20 mouse cellular contexts compared by ENCODE assay signal in genomic region chr1:166158664-166159063, GRCm38 (mm10). TPM values are rescaled to one million over a fixed set of nuclear protein-coding genes. Genes with fewer than 3 reads are reported as not detected.
DNase-seq lines count a peak whose midpoint lies in the region; ATAC-seq and TF ChIP-seq lines count a peak whose summit lies in the region.
"Had no signal": no experiment of that assay in that cellular context is flagged by ENCODE, and none has a peak within 500 bp of the region (broad histone marks: within the 10 kb centered on the region; RNA-seq: fewer than 3 reads in every experiment).

No protein-coding gene starts in this region.

- H3K9ac ChIP-seq in kidney, postnatal 0 days (ENCODE audit: low read depth, low read length), result no peak overlapping the region
- no peak overlapping the region for H3K9ac ChIP-seq in midbrain, embryonic 11.5 days (ENCODE audit: low read length)
- no peak overlapping the region for H3K9ac ChIP-seq in stomach, postnatal 0 days (ENCODE audit: low read length)
- H3K9ac ChIP-seq: hindbrain, embryonic 15.5 days; kidney, embryonic 15.5 days; liver, embryonic 12.5 days; lung, embryonic 15.5 days; neural tube, embryonic 15.5 days had no signal

- no peaks in the 10 kb centered on the region for H3K9me3 ChIP-seq in kidney, postnatal 0 days (replicated peaks; ENCODE audit: low read length)
- H3K9me3 ChIP-seq in midbrain, embryonic 11.5 days (ENCODE audit: control insufficient read depth, low read length), result no peaks in the 10 kb centered on the region
- no peaks in the 10 kb centered on the region for H3K9me3 ChIP-seq in midbrain, embryonic 10.5 days (replicated peaks)
- H3K9me3 ChIP-seq in stomach, postnatal 0 days (ENCODE audit: control insufficient read depth, low read length), result no peaks in the 10 kb centered on the region
- H3K9me3 ChIP-seq: heart, embryonic 10.5 days; hindbrain, embryonic 15.5 days; kidney, embryonic 15.5 days; liver, embryonic 12.5 days; lung, embryonic 15.5 days; neural tube, embryonic 15.5 days had no signal

- no peaks in the 10 kb centered on the region for H3K4me1 ChIP-seq in kidney, postnatal 0 days (replicated peaks; ENCODE audit: insufficient read depth, low read length)
- H3K4me1 ChIP-seq in midbrain, embryonic 11.5 days (ENCODE audit: control insufficient read depth, insufficient read depth, low read length), result no peaks in the 10 kb centered on the region
- peaks cover 39% of the 10 kb centered on the region for H3K4me1 ChIP-seq in midbrain, embryonic 10.5 days
- peaks cover 4% of the 10 kb centered on the region; the same call in 1 of the 2 replicates for H3K4me1 ChIP-seq in stomach, postnatal 0 days (replicated peaks; ENCODE audit: control insufficient read depth, insufficient read depth)

- TF ChIP-seq EP300 in stomach, postnatal 0 days (optimal IDR thresholded peaks at IDR 0.05), result no peak

- H3K27me3 ChIP-seq in kidney, postnatal 0 days (ENCODE audit: insufficient read depth, low read length), result no peaks in the 10 kb centered on the region
- H3K27me3 ChIP-seq in midbrain, embryonic 11.5 days (ENCODE audit: control insufficient read depth, insufficient read depth, low read length), result peaks cover 13% of the 10 kb centered on the region
- H3K27me3 ChIP-seq in midbrain, embryonic 10.5 days (ENCODE audit: low read depth, poor library complexity, severe bottlenecking), result peaks cover 36% of the 10 kb centered on the region
- H3K27me3 ChIP-seq in stomach, postnatal 0 days (ENCODE audit: control insufficient read depth, insufficient read depth, low read length), result no peaks in the 10 kb centered on the region

- TF ChIP-seq CTCF in kidney, postnatal 0 days (IDR thresholded peaks at IDR 0.05; ENCODE audit: low read depth), result peak; percentile 28; the same call in 1 of the 2 replicates
- TF ChIP-seq CTCF in stomach, postnatal 0 days (IDR thresholded peaks at IDR 0.05; ENCODE audit: low read depth), result peak; percentile 27; the same call in 1 of the 2 replicates

- no peak overlapping the region for H3K4me3 ChIP-seq in kidney, postnatal 0 days (replicated peaks; ENCODE audit: low read depth, low read length)
- H3K4me3 ChIP-seq in midbrain, embryonic 11.5 days (ENCODE audit: low read depth, low read length), result no peak overlapping the region
- no peak overlapping the region for H3K4me3 ChIP-seq in midbrain, embryonic 10.5 days
- H3K4me3 ChIP-seq in stomach, postnatal 0 days (ENCODE audit: low read depth, low read length), result no peak overlapping the region
- H3K4me3 ChIP-seq: heart, embryonic 10.5 days; hindbrain, embryonic 15.5 days; kidney, embryonic 15.5 days; liver, embryonic 12.5 days; lung, embryonic 15.5 days; neural tube, embryonic 15.5 days had no signal

- no peak overlapping the region for H3K27ac ChIP-seq in kidney, postnatal 0 days
- H3K27ac ChIP-seq in midbrain, embryonic 11.5 days (ENCODE audit: low read depth, low read length), result no peak overlapping the region
- no peak overlapping the region for H3K27ac ChIP-seq in midbrain, embryonic 10.5 days (replicated peaks)
- H3K27ac ChIP-seq in stomach, postnatal 0 days (replicated peaks), result no peak overlapping the region
- H3K27ac ChIP-seq: heart, embryonic 10.5 days; hindbrain, embryonic 15.5 days; kidney, embryonic 15.5 days; liver, embryonic 12.5 days; lung, embryonic 15.5 days; neural tube, embryonic 15.5 days had no signal

- no peaks in the 10 kb centered on the region for H3K36me3 ChIP-seq in kidney, postnatal 0 days (ENCODE audit: insufficient read depth, low read length)
- no peaks in the 10 kb centered on the region for H3K36me3 ChIP-seq in midbrain, embryonic 11.5 days (ENCODE audit: control insufficient read depth, insufficient read depth, low read length)
- no peaks in the 10 kb centered on the region for H3K36me3 ChIP-seq in midbrain, embryonic 10.5 days
- no peaks in the 10 kb centered on the region for H3K36me3 ChIP-seq in stomach, postnatal 0 days (ENCODE audit: control insufficient read depth, insufficient read depth, low read length)
- H3K36me3 ChIP-seq: heart, embryonic 10.5 days; hindbrain, embryonic 15.5 days; kidney, embryonic 15.5 days; liver, embryonic 12.5 days; lung, embryonic 15.5 days; neural tube, embryonic 15.5 days had no signal

- WGBS in kidney, postnatal 0 days, result 63% methylated on average over 9 of the region's 9 CpGs
- 65% methylated on average over 9 of the region's 9 CpGs for WGBS in midbrain, embryonic 11.5 days
- WGBS in midbrain, embryonic 10.5 days, result 68% methylated on average over 9 of the region's 9 CpGs
- WGBS in stomach, postnatal 0 days, result 61% methylated on average over 9 of the region's 9 CpGs

- H3K4me2 ChIP-seq in kidney, postnatal 0 days (ENCODE audit: low read length), result no peak overlapping the region
- H3K4me2 ChIP-seq in midbrain, embryonic 11.5 days, result no peak overlapping the region
- H3K4me2 ChIP-seq in stomach, postnatal 0 days (replicated peaks; ENCODE audit: low read depth), result no peak overlapping the region
- H3K4me2 ChIP-seq: hindbrain, embryonic 15.5 days; kidney, embryonic 15.5 days; liver, embryonic 12.5 days; neural tube, embryonic 15.5 days had no signal

- ATAC-seq in kidney, postnatal 0 days (replicated peaks; ENCODE audit: low FRiP score, low read depth), result no peak
- ATAC-seq in midbrain, embryonic 11.5 days (ENCODE audit: low FRiP score), result no peak
- no peak for ATAC-seq in stomach, postnatal 0 days (ENCODE audit: low FRiP score, low TSS enrichment)
- ATAC-seq: liver, embryonic 12.5 days had no signal

- DNase-seq in kidney, postnatal 0 days (ENCODE audit: low spot score), result no peak
- no peak for DNase-seq in kidney, postnatal 10 days
- peak; percentile 73 for DNase-seq in midbrain, embryonic 11.5 days (ENCODE audit: low spot score, missing footprints)
- DNase-seq in midbrain, embryonic 10.5 days (ENCODE audit: low spot score), result no peak
- peak; percentile 68 for DNase-seq in ES-CJ7 (ENCODE audit: low read depth, low spot score)
- no peak for DNase-seq in stomach, postnatal 0 days (ENCODE audit: low spot score)
- no peak for DNase-seq in frontal cortex, postnatal 10 days (ENCODE audit: low spot score in 2 of 2)
- DNase-seq: cerebellum, adult 11 months; cerebellum, postnatal 14 days; kidney, adult 11 months; lung, postnatal 4 days; right cerebral cortex, adult 18-20 months; thymus, adult 2 months; thymus, postnatal 4 days had no signal

RNA-seq across cellular contexts. Expression of gene Gpa33, which starts 28.6 kb away (rescaled TPM):
- 0.94 and 1.1 TPM in 2 replicates for polyA plus RNA-seq in kidney, postnatal 0 days (2015; fragmentation: Nextera tagmentation; extraction: Ambion mirVana)
- 0.17 and 0.38 TPM in 2 replicates for polyA plus RNA-seq in midbrain, embryonic 11.5 days (2014; fragmentation: Nextera tagmentation; extraction: Ambion mirVana)
- polyA plus RNA-seq in midbrain, embryonic 10.5 days (2016; fragmentation: Nextera tagmentation; extraction: Ambion mirVana), result 0.31 and 0.55 TPM in 2 replicates
- polyA plus RNA-seq in stomach, postnatal 0 days (2015; fragmentation: Nextera tagmentation; extraction: Ambion mirVana), result 34.3 and 35.6 TPM in 2 replicates
- polyA plus RNA-seq: hindbrain, embryonic 15.5 days; liver, embryonic 12.5 days; lung, embryonic 15.5 days; neural tube, embryonic 15.5 days had no signal

RNA-seq across cellular contexts. Expression of gene Dusp27, which starts 30.9 kb away (rescaled TPM):
- polyA plus RNA-seq in kidney, postnatal 0 days (2015; fragmentation: Nextera tagmentation; extraction: Ambion mirVana), result 0.08 and 0.12 TPM in 2 replicates
- polyA plus RNA-seq in midbrain, embryonic 11.5 days (2014; fragmentation: Nextera tagmentation; extraction: Ambion mirVana), result 2.3 and 2.4 TPM in 2 replicates
- 2.7 and 3.5 TPM in 2 replicates for polyA plus RNA-seq in midbrain, embryonic 10.5 days (2016; fragmentation: Nextera tagmentation; extraction: Ambion mirVana)
- 0.50 and 0.57 TPM in 2 replicates for polyA plus RNA-seq in stomach, postnatal 0 days (2015; fragmentation: Nextera tagmentation; extraction: Ambion mirVana)

Comparison
In these comparisons a context has a peak if more than half of its experiments do, and no peak if none do; other contexts are left out.
1. DNase-seq: peak in midbrain, embryonic 11.5 days (single experiment) and ES-CJ7 (single experiment); none in kidney, postnatal 0 days (single experiment), kidney, postnatal 10 days (single experiment), midbrain, embryonic 10.5 days (single experiment), stomach, postnatal 0 days (single experiment) and frontal cortex, postnatal 10 days (0 of 2).
2. RNA of gene Gpa33, which starts 28.6 kb away (polyA plus RNA-seq): 34.3 to 35.6 TPM in stomach, postnatal 0 days; 0.94 to 1.1 TPM in kidney, postnatal 0 days, 0.17 to 0.38 TPM in midbrain, embryonic 11.5 days and 0.31 to 0.55 TPM in midbrain, embryonic 10.5 days; every median in the first group is over 10 times any median in the second.